Mouse (Mus musculus): ENCODE data around the gene Myo1d. TPM values are rescaled to one million over a fixed set of nuclear protein-coding genes. Genes with fewer than 3 reads are reported as not detected.

The Myo1d gene
- total RNA-seq, 1 experiment from 2014 or later, result 7.4 TPM

- peak; percentile 97 for ATAC-seq (replicated peaks; ENCODE audit: insufficient number of reproducible peaks, low FRiP score, low TSS enrichment, poor library complexity, severe bottlenecking)
Measured at GRCm38 (mm10) chr11:80785672-80786071, 5.8 kb upstream of the Myo1d start.

GRCm38 (mm10) chr11:80784294-80784743, 4.5 kb upstream of the Myo1d start:
- no peak for ATAC-seq (replicated peaks; ENCODE audit: insufficient number of reproducible peaks, low FRiP score, low TSS enrichment, poor library complexity, severe bottlenecking)

- ATAC-seq (replicated peaks; ENCODE audit: insufficient number of reproducible peaks, low FRiP score, low TSS enrichment, poor library complexity, severe bottlenecking), result no peak
Measured at GRCm38 (mm10) chr11:80783460-80783859, 3.6 kb upstream of the Myo1d start.

GRCm38 (mm10) chr11:80781535-80781934, 1.7 kb upstream of the Myo1d start:
- no peak for ATAC-seq (replicated peaks; ENCODE audit: insufficient number of reproducible peaks, low FRiP score, low TSS enrichment, poor library complexity, severe bottlenecking)

GRCm38 (mm10) chr11:80778916-80779526, 804 bp downstream of the Myo1d start:
- ATAC-seq (replicated peaks; ENCODE audit: insufficient number of reproducible peaks, low FRiP score, low TSS enrichment, poor library complexity, severe bottlenecking), result no peak

GRCm38 (mm10) chr11:80778157-80778556, 1.7 kb downstream of the Myo1d start:
- ATAC-seq (replicated peaks; ENCODE audit: insufficient number of reproducible peaks, low FRiP score, low TSS enrichment, poor library complexity, severe bottlenecking), result no peak

- ATAC-seq (replicated peaks; ENCODE audit: insufficient number of reproducible peaks, low FRiP score, low TSS enrichment, poor library complexity, severe bottlenecking), result no peak
Measured at GRCm38 (mm10) chr11:80777708-80778107, 2.1 kb downstream of the Myo1d start.

GRCm38 (mm10) chr11:80775535-80775934, 4.3 kb downstream of the Myo1d start:
- ATAC-seq (replicated peaks; ENCODE audit: insufficient number of reproducible peaks, low FRiP score, low TSS enrichment, poor library complexity, severe bottlenecking), result no peak

- no peak for ATAC-seq (replicated peaks; ENCODE audit: insufficient number of reproducible peaks, low FRiP score, low TSS enrichment, poor library complexity, severe bottlenecking)
Measured at GRCm38 (mm10) chr11:80772595-80773210, 7.1 kb downstream of the Myo1d start.

GRCm38 (mm10) chr11:80771596-80772250, 8.1 kb downstream of the Myo1d start:
- ATAC-seq (replicated peaks; ENCODE audit: insufficient number of reproducible peaks, low FRiP score, low TSS enrichment, poor library complexity, severe bottlenecking), result no peak

- ATAC-seq (replicated peaks; ENCODE audit: insufficient number of reproducible peaks, low FRiP score, low TSS enrichment, poor library complexity, severe bottlenecking), result no peak
Measured at GRCm38 (mm10) chr11:80771186-80771585, 8.6 kb downstream of the Myo1d start.

GRCm38 (mm10) chr11:80767320-80767617, 12.6 kb downstream of the Myo1d start:
- ATAC-seq (replicated peaks; ENCODE audit: insufficient number of reproducible peaks, low FRiP score, low TSS enrichment, poor library complexity, severe bottlenecking), result no peak

- no peak for ATAC-seq (replicated peaks; ENCODE audit: insufficient number of reproducible peaks, low FRiP score, low TSS enrichment, poor library complexity, severe bottlenecking)
Measured at GRCm38 (mm10) chr11:80766472-80767319, 13.1 kb downstream of the Myo1d start.

GRCm38 (mm10) chr11:80766068-80766467, 13.8 kb downstream of the Myo1d start:
- no peak for ATAC-seq (replicated peaks; ENCODE audit: insufficient number of reproducible peaks, low FRiP score, low TSS enrichment, poor library complexity, severe bottlenecking)

- ATAC-seq (replicated peaks; ENCODE audit: insufficient number of reproducible peaks, low FRiP score, low TSS enrichment, poor library complexity, severe bottlenecking), result no peak
Measured at GRCm38 (mm10) chr11:80762066-80762465, 17.8 kb downstream of the Myo1d start.

GRCm38 (mm10) chr11:80761285-80761974, 18.4 kb downstream of the Myo1d start:
- ATAC-seq (replicated peaks; ENCODE audit: insufficient number of reproducible peaks, low FRiP score, low TSS enrichment, poor library complexity, severe bottlenecking), result no peak

- ATAC-seq (replicated peaks; ENCODE audit: insufficient number of reproducible peaks, low FRiP score, low TSS enrichment, poor library complexity, severe bottlenecking), result no peak
Measured at GRCm38 (mm10) chr11:80759023-80759422, 20.8 kb downstream of the Myo1d start.

GRCm38 (mm10) chr11:80754201-80754600, 25.6 kb downstream of the Myo1d start:
- no peak for ATAC-seq (replicated peaks; ENCODE audit: insufficient number of reproducible peaks, low FRiP score, low TSS enrichment, poor library complexity, severe bottlenecking)

- ATAC-seq (replicated peaks; ENCODE audit: insufficient number of reproducible peaks, low FRiP score, low TSS enrichment, poor library complexity, severe bottlenecking), result no peak
Measured at GRCm38 (mm10) chr11:80751168-80751567, 28.7 kb downstream of the Myo1d start.

Data from monocyte, adult 5-6 weeks (primary cell).